Mouse (Mus musculus): Measurements from ENCODE around the gene Slc37a4. TPM values are rescaled to one million over a fixed set of nuclear protein-coding genes. Genes with fewer than 3 reads are reported as not detected.
"Not testable (repeated sequence)": the region's sequence is repeated elsewhere in the genome, so short reads cannot be mapped to it uniquely, and the experiment has no call there.

Gene Slc37a4
- polyA plus RNA-seq, 1 experiment from 2014 or later, result 37.8 TPM

DNA sequence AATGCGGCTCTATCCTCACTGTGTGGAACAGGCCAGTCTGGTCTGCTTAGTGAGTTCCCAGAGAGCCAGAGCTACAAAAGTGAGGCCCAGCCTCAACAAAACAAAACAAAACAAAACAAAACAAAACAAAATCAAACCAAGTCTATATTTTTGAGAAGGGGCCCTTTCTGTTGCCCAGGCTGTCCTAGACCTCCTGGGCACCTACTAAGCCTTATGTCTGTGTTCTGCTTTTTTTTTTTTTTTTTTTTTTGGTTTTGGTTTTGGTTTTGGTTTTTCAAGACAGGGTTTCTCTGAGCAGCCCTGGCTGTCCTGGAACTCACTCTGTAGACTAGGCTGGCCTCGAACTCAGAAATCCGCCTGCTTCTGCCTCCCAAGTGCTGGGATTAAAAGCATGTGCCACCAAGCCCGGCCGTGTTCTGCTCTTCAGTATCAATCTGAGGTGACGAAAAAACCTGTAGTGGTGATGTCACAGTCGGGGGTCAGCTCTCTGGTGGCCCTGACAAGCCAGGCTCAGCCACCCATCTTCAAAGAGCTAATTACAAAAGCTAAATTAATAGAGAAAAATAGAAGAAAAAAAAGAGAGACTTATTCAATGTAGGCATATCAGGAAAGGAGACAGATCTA, 47.9 kb downstream of the Slc37a4 start:
- H3K36me3 ChIP-seq (ENCODE audit: control insufficient read depth, insufficient read depth, low read length); H3K4me1 ChIP-seq (ENCODE audit: control insufficient read depth, insufficient read depth, low read length); H3K27ac ChIP-seq (ENCODE audit: low read depth, low read length); H3K4me3 ChIP-seq (ENCODE audit: low read length); H3K9ac ChIP-seq (ENCODE audit: low read depth, low read length); H3K9me3 ChIP-seq (ENCODE audit: control insufficient read depth, low read length); H3K4me2 ChIP-seq (replicated peaks; ENCODE audit: low read depth, low read length); H3K27me3 ChIP-seq (ENCODE audit: control insufficient read depth, insufficient read depth, low read length); ATAC-seq (ENCODE audit: low FRiP score, low TSS enrichment): not testable (repeated sequence)
- WGBS, result 89% methylated on average over 7 of the region's 7 CpGs

DNA sequence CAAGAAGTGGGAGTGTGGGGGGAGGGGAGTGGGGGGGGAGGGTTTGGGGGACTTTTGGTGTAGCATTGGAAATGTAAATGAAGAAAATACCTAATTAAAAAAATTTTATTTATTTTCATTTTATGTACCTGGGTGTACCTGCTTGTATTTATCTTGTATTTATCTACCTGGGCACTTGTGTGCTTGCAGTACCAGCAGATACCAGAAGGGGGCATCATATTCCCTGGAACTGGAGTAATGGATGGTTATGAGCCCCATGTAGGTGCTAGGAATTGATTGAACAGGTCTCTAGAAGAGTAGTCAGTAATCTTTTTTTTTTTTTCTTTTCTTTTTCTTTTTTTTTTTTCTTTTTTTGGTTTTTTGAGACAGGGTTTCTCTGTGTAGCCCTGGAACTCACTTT, 53.7 kb downstream of the Slc37a4 start:
- H3K4me3 ChIP-seq (ENCODE audit: low read length), result no peak overlapping the region
- no peaks in the 10 kb centered on the region for H3K36me3 ChIP-seq (ENCODE audit: control insufficient read depth, insufficient read depth, low read length)
- no peak overlapping the region for H3K9ac ChIP-seq (ENCODE audit: low read depth, low read length)
- no peaks in the 10 kb centered on the region for H3K4me1 ChIP-seq (ENCODE audit: control insufficient read depth, insufficient read depth, low read length)
- H3K9me3 ChIP-seq (ENCODE audit: control insufficient read depth, low read length), result no peaks in the 10 kb centered on the region
- H3K27me3 ChIP-seq (ENCODE audit: control insufficient read depth, insufficient read depth, low read length), result no peaks in the 10 kb centered on the region
- no peak overlapping the region for H3K27ac ChIP-seq (ENCODE audit: low read depth, low read length)
- H3K4me2 ChIP-seq (replicated peaks; ENCODE audit: low read depth, low read length), result no peak overlapping the region
- no peak for ATAC-seq (ENCODE audit: low FRiP score, low TSS enrichment)

Small RNA genes lying within 50 kb of the gene (microRNA-seq; reads per million reads assigned to microRNA genes)
- not detected for gene Mir7085

Other genes with a start within 250 kb of the Slc37a4 start
- 14.8 and 27.9 TPM in 2 replicates for gene Cbl, start 162.8 kb upstream of the Slc37a4 start, polyA plus RNA-seq (2014; fragmentation: Nextera tagmentation; extraction: Ambion mirVana)
- gene Ccdc153, start 156.2 kb upstream of the Slc37a4 start, polyA plus RNA-seq (2014; fragmentation: Nextera tagmentation; extraction: Ambion mirVana), result not detected in 2 replicates
- 1.9 and 4.2 TPM in 2 replicates for gene Pdzd3, start 145.4 kb upstream of the Slc37a4 start, polyA plus RNA-seq (2014; fragmentation: Nextera tagmentation; extraction: Ambion mirVana)
- 3.2 and 5.6 TPM in 2 replicates for gene Nlrx1, start 128.3 kb upstream of the Slc37a4 start, polyA plus RNA-seq (2014; fragmentation: Nextera tagmentation; extraction: Ambion mirVana)
- 1.5 and 2.7 TPM in 2 replicates for gene Abcg4, start 108.2 kb upstream of the Slc37a4 start, polyA plus RNA-seq (2014; fragmentation: Nextera tagmentation; extraction: Ambion mirVana)
- 15.9 and 24.5 TPM in 2 replicates for gene Hinfp, start 91.2 kb upstream of the Slc37a4 start, polyA plus RNA-seq (2014; fragmentation: Nextera tagmentation; extraction: Ambion mirVana)
- gene C2cd2l, start 76.6 kb upstream of the Slc37a4 start, polyA plus RNA-seq (2014; fragmentation: Nextera tagmentation; extraction: Ambion mirVana), result 6.7 and 7.6 TPM in 2 replicates
- 49.6 and 51.9 TPM in 2 replicates for gene Dpagt1, start 70.8 kb upstream of the Slc37a4 start, polyA plus RNA-seq (2014; fragmentation: Nextera tagmentation; extraction: Ambion mirVana)
- gene H2afx, start 62.2 kb upstream of the Slc37a4 start, polyA plus RNA-seq (2014; fragmentation: Nextera tagmentation; extraction: Ambion mirVana), result 413 and 421 TPM in 2 replicates
- 123 and 136 TPM in 2 replicates for gene Hmbs, start 52.6 kb upstream of the Slc37a4 start, polyA plus RNA-seq (2014; fragmentation: Nextera tagmentation; extraction: Ambion mirVana)
- gene Vps11, start 35.2 kb upstream of the Slc37a4 start, polyA plus RNA-seq (2014; fragmentation: Nextera tagmentation; extraction: Ambion mirVana), result 18.0 and 28.1 TPM in 2 replicates
- gene Hyou1, start 17.4 kb upstream of the Slc37a4 start, polyA plus RNA-seq (2014; fragmentation: Nextera tagmentation; extraction: Ambion mirVana), result 23.2 and 45.2 TPM in 2 replicates
- gene Rps25, start 10.3 kb downstream of the Slc37a4 start, polyA plus RNA-seq (2014; fragmentation: Nextera tagmentation; extraction: Ambion mirVana), result 2,593 and 3,221 TPM in 2 replicates
- gene Trappc4, start 10.7 kb downstream of the Slc37a4 start, polyA plus RNA-seq (2014; fragmentation: Nextera tagmentation; extraction: Ambion mirVana), result 143 and 162 TPM in 2 replicates
- 26.7 and 28.3 TPM in 2 replicates for gene Ccdc84, start 21.7 kb downstream of the Slc37a4 start, polyA plus RNA-seq (2014; fragmentation: Nextera tagmentation; extraction: Ambion mirVana)
- not detected in 2 replicates for gene Foxr1, start 44.3 kb downstream of the Slc37a4 start, polyA plus RNA-seq (2014; fragmentation: Nextera tagmentation; extraction: Ambion mirVana)
- 0.30 and 0.39 TPM in 2 replicates for gene Upk2, start 58.1 kb downstream of the Slc37a4 start, polyA plus RNA-seq (2014; fragmentation: Nextera tagmentation; extraction: Ambion mirVana)
- gene Bcl9l, start 86.0 kb downstream of the Slc37a4 start, polyA plus RNA-seq (2014; fragmentation: Nextera tagmentation; extraction: Ambion mirVana), result 14.5 and 14.6 TPM in 2 replicates
- gene Cxcr5, start 165.0 kb downstream of the Slc37a4 start, polyA plus RNA-seq (2014; fragmentation: Nextera tagmentation; extraction: Ambion mirVana), result not detected in 2 replicates
- 28.2 and 29.1 TPM in 2 replicates for gene Ddx6, start 208.0 kb downstream of the Slc37a4 start, polyA plus RNA-seq (2014; fragmentation: Nextera tagmentation; extraction: Ambion mirVana)